ENCODE assay signal across 7 mouse cellular contexts in genomic region chr4:154635241-154636052, GRCm38 (mm10). TPM values are rescaled to one million over a fixed set of nuclear protein-coding genes. Genes with fewer than 3 reads are reported as not detected.
DNase-seq lines count a peak whose midpoint lies in the region; ATAC-seq and TF ChIP-seq lines count a peak whose summit lies in the region.

No protein-coding gene starts in this region.

- peak overlapping the region; percentile 80 for H3K4me3 ChIP-seq in forebrain, embryonic 13.5 days
- peak overlapping the region; percentile 43 for H3K4me3 ChIP-seq in hindbrain, embryonic 14.5 days (replicated peaks; ENCODE audit: low read length)
- H3K4me3 ChIP-seq in liver, postnatal 0 days (ENCODE audit: low read depth, low read length): peak overlapping the region; percentile 66

- WGBS in forebrain, embryonic 13.5 days: under 1% methylated on average over 78 of the region's 94 CpGs
- WGBS in hindbrain, embryonic 14.5 days: under 1% methylated on average over 89 of the region's 94 CpGs
- 2% methylated on average over 81 of the region's 94 CpGs for WGBS in liver, postnatal 0 days (ENCODE audit: insufficient replicate concordance)

- TF ChIP-seq CTCF in liver, postnatal 0 days (IDR thresholded peaks at IDR 0.05; ENCODE audit: low read depth): no peak

- peak overlapping the region; percentile 88 for H3K4me2 ChIP-seq in forebrain, embryonic 13.5 days
- peak overlapping the region; percentile 57 for H3K4me2 ChIP-seq in hindbrain, embryonic 14.5 days (replicated peaks)
- peak overlapping the region; percentile 87 for H3K4me2 ChIP-seq in liver, postnatal 0 days (ENCODE audit: low read depth, low read length)

- peak; percentile 34; the same call in 1 of the 2 replicates for ATAC-seq in forebrain, embryonic 13.5 days
- no peak for ATAC-seq in hindbrain, embryonic 14.5 days (ENCODE audit: low FRiP score)
- ATAC-seq in liver, postnatal 0 days: peak; percentile 64

- no peak for TF ChIP-seq EP300 in liver, postnatal 0 days (IDR thresholded peaks at IDR 0.05; ENCODE audit: low read depth)

- H3K27ac ChIP-seq in forebrain, embryonic 13.5 days: peak overlapping the region; percentile 95
- H3K27ac ChIP-seq in hindbrain, embryonic 14.5 days: peak overlapping the region; percentile 85
- H3K27ac ChIP-seq in liver, postnatal 0 days (ENCODE audit: low read depth): peak overlapping the region; percentile 72

- no peaks in the 10 kb centered on the region for H3K9me3 ChIP-seq in forebrain, embryonic 13.5 days (replicated peaks)
- no peaks in the 10 kb centered on the region for H3K9me3 ChIP-seq in hindbrain, embryonic 14.5 days (ENCODE audit: control insufficient read depth, low read length)
- H3K9me3 ChIP-seq in liver, postnatal 0 days (ENCODE audit: low read length): no peaks in the 10 kb centered on the region

- peak overlapping the region; percentile 98 for H3K9ac ChIP-seq in forebrain, embryonic 13.5 days
- H3K9ac ChIP-seq in hindbrain, embryonic 14.5 days: peak overlapping the region; percentile 63
- H3K9ac ChIP-seq in liver, postnatal 0 days (replicated peaks): peak overlapping the region; percentile 64

- peak; percentile 16 to 71 for DNase-seq in urinary bladder, adult 18-20 months (ENCODE audit: low spot score in 2 of 2)
- DNase-seq in urinary bladder, postnatal 10 days (ENCODE audit: low spot score): no peak
- DNase-seq in hindbrain, embryonic 14.5 days (ENCODE audit: low spot score): no peak
- peak; percentile 64 for DNase-seq in liver, postnatal 0 days
- peak; percentile 34 for DNase-seq in ovary, postnatal 14 days (ENCODE audit: low spot score)
- no peak for DNase-seq in T-cell, adult 2 months (ENCODE audit: low spot score)

- peaks cover 59% of the 10 kb centered on the region for H3K27me3 ChIP-seq in forebrain, embryonic 13.5 days
- H3K27me3 ChIP-seq in hindbrain, embryonic 14.5 days (ENCODE audit: control insufficient read depth, insufficient read depth, low read length): peaks cover 89% of the 10 kb centered on the region
- peaks cover 73% of the 10 kb centered on the region for H3K27me3 ChIP-seq in liver, postnatal 0 days (ENCODE audit: insufficient read depth, low read length)

- H3K36me3 ChIP-seq in forebrain, embryonic 13.5 days (ENCODE audit: poor library complexity, severe bottlenecking): no peaks in the 10 kb centered on the region
- no peaks in the 10 kb centered on the region for H3K36me3 ChIP-seq in hindbrain, embryonic 14.5 days (replicated peaks; ENCODE audit: control insufficient read depth, insufficient read depth)
- no peaks in the 10 kb centered on the region for H3K36me3 ChIP-seq in liver, postnatal 0 days (replicated peaks; ENCODE audit: insufficient read depth, low read length)

- H3K4me1 ChIP-seq in forebrain, embryonic 13.5 days: peaks cover 89% of the 10 kb centered on the region
- H3K4me1 ChIP-seq in hindbrain, embryonic 14.5 days (replicated peaks; ENCODE audit: control insufficient read depth, insufficient read depth, low read length): peaks cover 9% of the 10 kb centered on the region; the same call in 1 of the 2 replicates
- peaks cover 4% of the 10 kb centered on the region; the same call in 1 of the 2 replicates for H3K4me1 ChIP-seq in liver, postnatal 0 days (ENCODE audit: insufficient read depth)

RNA-seq across cellular contexts. Expression of gene Prdm16, which starts 1.2 kb away (rescaled TPM):
- polyA plus RNA-seq in forebrain, embryonic 13.5 days (2015; fragmentation: Nextera tagmentation; extraction: Ambion mirVana): 37.6 and 41.3 TPM in 2 replicates
- polyA plus RNA-seq in hindbrain, embryonic 14.5 days (2014; fragmentation: Nextera tagmentation; extraction: Ambion mirVana): 13.2 and 15.6 TPM in 2 replicates
- polyA plus RNA-seq in liver, postnatal 0 days (2015; fragmentation: Nextera tagmentation; extraction: Ambion mirVana): 0.75 and 2.2 TPM in 2 replicates

RNA-seq across cellular contexts. Expression of gene Actrt2, which starts 32.2 kb away (rescaled TPM):
- polyA plus RNA-seq in forebrain, embryonic 13.5 days (2015; fragmentation: Nextera tagmentation; extraction: Ambion mirVana): not detected in 2 replicates
- polyA plus RNA-seq in hindbrain, embryonic 14.5 days (2014; fragmentation: Nextera tagmentation; extraction: Ambion mirVana): not detected in 2 replicates
- polyA plus RNA-seq in liver, postnatal 0 days (2015; fragmentation: Nextera tagmentation; extraction: Ambion mirVana): not detected in 2 replicates

Comparison
In these comparisons a context has a peak if more than half of its experiments do, and no peak if none do; other contexts are left out.
1. DNase-seq: peak in urinary bladder, adult 18-20 months (2 of 2), liver, postnatal 0 days (single experiment) and ovary, postnatal 14 days (single experiment); none in urinary bladder, postnatal 10 days (single experiment), hindbrain, embryonic 14.5 days (single experiment) and T-cell, adult 2 months (single experiment).
2. Peak in every context shown above with its lines, with median percentiles within 50 percentile points of each other: H3K27ac ChIP-seq, H3K4me2 ChIP-seq, H3K4me3 ChIP-seq and H3K9ac ChIP-seq.